Mouse (Mus musculus): ENCODE results near the gene Ing3. TPM values are rescaled to one million over a fixed set of nuclear protein-coding genes. Genes with fewer than 3 reads are reported as not detected.

Ing3 gene
- total and polyA plus RNA-seq, 3 experiments: 14.5 to 34.3 (median 21.9) TPM

DNA sequence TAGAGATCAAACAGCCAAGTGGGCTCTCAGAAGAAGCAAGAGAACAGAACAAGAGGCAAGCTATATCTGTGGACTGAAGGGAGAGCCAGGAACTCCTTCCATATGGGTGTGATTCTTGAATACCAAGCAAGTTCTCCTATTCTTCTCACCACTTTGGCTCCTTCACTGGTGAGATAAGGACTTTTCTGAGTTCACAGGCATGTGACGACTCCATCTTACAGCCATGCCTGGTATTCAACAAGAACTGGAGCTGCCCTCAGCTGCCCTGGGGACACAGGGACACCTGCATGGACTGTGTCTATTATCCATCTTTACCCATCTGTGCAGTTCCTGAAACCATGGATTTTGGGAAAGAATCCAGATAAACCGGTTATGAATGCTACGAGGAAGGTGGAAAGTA lies 51.5 kb downstream of the Ing3 start:
- Histone ChIP-seq H3K27ac (ENCODE audit: insufficient read depth, low read depth) (no peak overlapping the region), H3K9ac (ENCODE audit: insufficient read depth, low read depth) (no peak overlapping the region), H3K4me1 (ENCODE audit: control insufficient read depth in 1 of 2, insufficient read depth in 2 of 2) (peaks cover 12 to 19% of the 10 kb centered on the region in 2 experiments), H3K79me2 (replicated peaks; ENCODE audit: control insufficient read depth, extremely low read depth, insufficient read depth, poor library complexity, severe bottlenecking) (no peaks in the 10 kb centered on the region), H3K36me3 (replicated peaks in 1 of 2; ENCODE audit: control insufficient read depth in 1 of 2, insufficient read depth in 1 of 2, low read length in 1 of 2) (no peaks in the 10 kb centered on the region), H3K9me3 (replicated peaks; ENCODE audit: low read length) (no peaks in the 10 kb centered on the region), H3K27me3 (replicated peaks) (no peaks in the 10 kb centered on the region), H3K4me3 (replicated peaks in 1 of 3; ENCODE audit: low read depth in 2 of 3, low read length in 2 of 3, poor library complexity in 1 of 3) (no peak overlapping the region), H3K4me2 (ENCODE audit: insufficient read depth, low read depth, poor library complexity, severe bottlenecking) (no peak overlapping the region)
- no peak for DNase-seq (ENCODE audit: extremely low read depth)
- dilution Hi-C loops (cut with MboI; ENCODE audit: extremely low pct_ligation_motif_present, extremely low pct_unique_long_range_greater_than_20kb, low sequenced_read_pairs): no loop called here
- in situ Hi-C loops (cut with MboI; ENCODE audit: low pct_ligation_motif_present, low pct_unique_long_range_greater_than_20kb, low sequenced_read_pairs): no loop called here
- TF ChIP-seq PAX5 (IDR thresholded peaks at IDR 0.05; ENCODE audit: low read length) (no peak), MYC (IDR thresholded peaks at IDR 0.05; ENCODE audit: low read depth, low read length) (no peak), IRF4 (IDR thresholded peaks at IDR 0.05; ENCODE audit: low read depth, low read length) (no peak), TBP (conservative IDR thresholded peaks at IDR 0.05; ENCODE audit: low read depth, low read length) (no peak), CHD2 (IDR thresholded peaks at IDR 0.05; ENCODE audit: low read length) (no peak), USF2 (conservative IDR thresholded peaks at IDR 0.05; ENCODE audit: low read depth, low read length) (no peak), SMC3 (IDR thresholded peaks at IDR 0.05; ENCODE audit: low read depth, low read length) (no peak)

GRCm38 (mm10) chr6:22001284-22001916 lies 52.0 kb downstream of the Ing3 start:
- dilution Hi-C loops (cut with MboI; ENCODE audit: extremely low pct_ligation_motif_present, extremely low pct_unique_long_range_greater_than_20kb, low sequenced_read_pairs): no loop called here
- Histone ChIP-seq H3K4me3 (replicated peaks in 1 of 3; ENCODE audit: low read depth in 2 of 3, low read length in 2 of 3, poor library complexity in 1 of 3) (no peak overlapping the region), H3K4me1 (ENCODE audit: control insufficient read depth in 1 of 2, insufficient read depth in 2 of 2) (peaks cover 12 to 19% of the 10 kb centered on the region in 2 experiments), H3K9me3 (replicated peaks; ENCODE audit: low read length) (no peaks in the 10 kb centered on the region), H3K4me2 (ENCODE audit: insufficient read depth, low read depth, poor library complexity, severe bottlenecking) (no peak overlapping the region), H3K9ac (ENCODE audit: insufficient read depth, low read depth) (no peak overlapping the region), H3K79me2 (replicated peaks; ENCODE audit: control insufficient read depth, extremely low read depth, insufficient read depth, poor library complexity, severe bottlenecking) (no peaks in the 10 kb centered on the region), H3K27me3 (replicated peaks) (no peaks in the 10 kb centered on the region), H3K36me3 (replicated peaks in 1 of 2; ENCODE audit: control insufficient read depth in 1 of 2, insufficient read depth in 1 of 2, low read length in 1 of 2) (no peaks in the 10 kb centered on the region), H3K27ac (ENCODE audit: insufficient read depth, low read depth) (no peak overlapping the region)
- TF ChIP-seq BHLHE40 (IDR thresholded peaks at IDR 0.05; ENCODE audit: low read depth, low read length) (no peak), ZNF384 (IDR thresholded peaks at IDR 0.05; ENCODE audit: low read depth, low read length) (no peak)
- DNase-seq (ENCODE audit: extremely low read depth): no peak
- in situ Hi-C loops (cut with MboI; ENCODE audit: low pct_ligation_motif_present, low pct_unique_long_range_greater_than_20kb, low sequenced_read_pairs): no loop called here

GRCm38 (mm10) chr6:22002521-22003199 lies 53.3 kb downstream of the Ing3 start:
- no peak for TF ChIP-seq ZC3H11A (IDR thresholded peaks at IDR 0.05; ENCODE audit: low read depth, low read length)
- no peak for TF ChIP-seq HCFC1 (IDR thresholded peaks at IDR 0.05; ENCODE audit: low read depth, low read length)
- TF ChIP-seq TBP (conservative IDR thresholded peaks at IDR 0.05; ENCODE audit: low read depth, low read length): no peak
- no peak for TF ChIP-seq PAX5 (IDR thresholded peaks at IDR 0.05; ENCODE audit: low read length)
- no peak for TF ChIP-seq IRF4 (IDR thresholded peaks at IDR 0.05; ENCODE audit: low read depth, low read length)
- TF ChIP-seq MXI1 (IDR thresholded peaks at IDR 0.05; ENCODE audit: low read depth, low read length): no peak
- TF ChIP-seq BHLHE40 (IDR thresholded peaks at IDR 0.05; ENCODE audit: low read depth, low read length): no peak
- Histone ChIP-seq H3K79me2 (replicated peaks; ENCODE audit: control insufficient read depth, extremely low read depth, insufficient read depth, poor library complexity, severe bottlenecking) (no peaks in the 10 kb centered on the region), H3K9ac (ENCODE audit: insufficient read depth, low read depth) (no peak overlapping the region), H3K27ac (ENCODE audit: insufficient read depth, low read depth) (no peak overlapping the region), H3K36me3 (replicated peaks in 1 of 2; ENCODE audit: control insufficient read depth in 1 of 2, insufficient read depth in 1 of 2, low read length in 1 of 2) (no peaks in the 10 kb centered on the region), H3K4me2 (ENCODE audit: insufficient read depth, low read depth, poor library complexity, severe bottlenecking) (no peak overlapping the region), H3K4me1 (ENCODE audit: control insufficient read depth in 1 of 2, insufficient read depth in 2 of 2) (peaks cover 12 to 19% of the 10 kb centered on the region in 2 experiments), H3K27me3 (replicated peaks) (no peaks in the 10 kb centered on the region), H3K9me3 (replicated peaks; ENCODE audit: low read length) (no peaks in the 10 kb centered on the region), H3K4me3 (replicated peaks in 1 of 3; ENCODE audit: low read depth in 2 of 3, low read length in 2 of 3, poor library complexity in 1 of 3) (no peak overlapping the region)
- dilution Hi-C loops (cut with MboI; ENCODE audit: extremely low pct_ligation_motif_present, extremely low pct_unique_long_range_greater_than_20kb, low sequenced_read_pairs): no loop called here
- in situ Hi-C loops (cut with MboI; ENCODE audit: low pct_ligation_motif_present, low pct_unique_long_range_greater_than_20kb, low sequenced_read_pairs): no loop called here
- no peak for DNase-seq (ENCODE audit: extremely low read depth)
